Mouse (Mus musculus): ENCODE measurements around the gene Spats2. TPM values are rescaled to one million over a fixed set of nuclear protein-coding genes. Genes with fewer than 3 reads are reported as not detected.

Spats2 gene
- total RNA-seq, 4 experiments from 2014 or later: 13.9 to 20.1 (median 17.6) TPM

DNA sequence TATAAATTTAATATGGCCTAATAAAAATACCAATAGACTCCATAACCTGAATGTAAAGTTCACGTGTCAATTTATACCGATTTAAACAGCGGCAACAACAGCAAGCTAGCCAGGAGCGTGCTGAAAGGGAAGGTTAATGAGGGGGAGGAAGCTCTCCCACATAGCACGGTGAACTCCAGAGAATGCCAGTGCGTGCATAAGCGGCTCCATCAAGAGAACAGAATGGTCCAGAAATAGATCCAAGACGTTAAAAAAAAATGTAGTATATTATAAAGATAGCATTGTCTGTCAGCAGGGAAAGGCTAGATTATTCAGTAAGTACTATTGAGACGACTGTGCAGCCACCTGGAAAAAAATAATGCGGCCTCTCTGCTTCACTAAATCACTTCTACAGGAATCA, 137.0 kb downstream of the Spats2 start:
- DNase-seq: no peak

Small RNAs within 50 kb of the gene (microRNA-seq; reads per million reads assigned to microRNA genes)
- gene Mir6960: 0 reads per million in 2 experiments

Other genes starting within 250 kb of the Spats2 start
- 1 to 10 TPM; 2.8 to 7.2 (median 4.2) TPM for gene Rhebl1, start 231.4 kb upstream of the Spats2 start, total RNA-seq (2022)
- gene Dhh, start 227.4 kb upstream of the Spats2 start, total RNA-seq (2022): 1 to 10 TPM; 1.8 to 3.8 (median 2.1) TPM
- gene Lmbr1l, start 207.7 kb upstream of the Spats2 start, total RNA-seq (2022): 10 to 100 TPM; 12.3 to 33.2 (median 27.8) TPM
- 100 to 1,000 TPM; 199 to 221 (median 208) TPM for gene Tuba1b, start 191.4 kb upstream of the Spats2 start, total RNA-seq (2022)
- not detected for gene Gm49450, start 172.4 kb upstream of the Spats2 start, total RNA-seq (2022)
- 100 to 1,000 TPM in 3 of 4 experiments, 10 to 100 TPM in 1; 70.5 to 196 (median 116) TPM for gene Tuba1a, start 172.2 kb upstream of the Spats2 start, total RNA-seq (2022)
- gene Tuba1c, start 96.0 kb upstream of the Spats2 start, total RNA-seq (2022): 100 to 1,000 TPM; 207 to 347 (median 262) TPM
- 1 to 10 TPM in 2 of 4 experiments, under 1 TPM in 2; 0.81 to 2.2 (median 1.4) TPM for gene Prph, start 70.7 kb upstream of the Spats2 start, total RNA-seq (2022)
- gene Troap, start 51.3 kb upstream of the Spats2 start, total RNA-seq (2022): 1 to 10 TPM in 1 of 4 experiments, under 1 TPM in 3; 0.22 to 2.3 (median 0.67) TPM
- gene C1ql4, start 38.1 kb upstream of the Spats2 start, total RNA-seq (2022): not detected
- 1 to 10 TPM in 2 of 4 experiments, under 1 TPM in 2; 0.37 to 1.6 (median 1.2) TPM for gene Dnajc22, start 32.7 kb upstream of the Spats2 start, total RNA-seq (2022)
- gene Kcnh3, start 98.9 kb downstream of the Spats2 start, total RNA-seq (2022): 1 to 10 TPM in 3 of 4 experiments, under 1 TPM in 1; 0.70 to 1.9 (median 1.5) TPM
- 10 to 100 TPM; 43.9 to 54.3 (median 49.1) TPM for gene Mcrs1, start 126.0 kb downstream of the Spats2 start, total RNA-seq (2022)
- gene Prpf40b, start 169.2 kb downstream of the Spats2 start, total RNA-seq (2022): 10 to 100 TPM; 46.5 to 76.6 (median 51.2) TPM
- gene Fam186b, start 170.0 kb downstream of the Spats2 start, total RNA-seq (2022): 1 to 10 TPM; 2.6 to 4.5 (median 3.8) TPM
- 10 to 100 TPM; 16.5 to 29.3 (median 24.4) TPM for gene Fmnl3, start 244.6 kb downstream of the Spats2 start, total RNA-seq (2022)